In the genomic region with DNA sequence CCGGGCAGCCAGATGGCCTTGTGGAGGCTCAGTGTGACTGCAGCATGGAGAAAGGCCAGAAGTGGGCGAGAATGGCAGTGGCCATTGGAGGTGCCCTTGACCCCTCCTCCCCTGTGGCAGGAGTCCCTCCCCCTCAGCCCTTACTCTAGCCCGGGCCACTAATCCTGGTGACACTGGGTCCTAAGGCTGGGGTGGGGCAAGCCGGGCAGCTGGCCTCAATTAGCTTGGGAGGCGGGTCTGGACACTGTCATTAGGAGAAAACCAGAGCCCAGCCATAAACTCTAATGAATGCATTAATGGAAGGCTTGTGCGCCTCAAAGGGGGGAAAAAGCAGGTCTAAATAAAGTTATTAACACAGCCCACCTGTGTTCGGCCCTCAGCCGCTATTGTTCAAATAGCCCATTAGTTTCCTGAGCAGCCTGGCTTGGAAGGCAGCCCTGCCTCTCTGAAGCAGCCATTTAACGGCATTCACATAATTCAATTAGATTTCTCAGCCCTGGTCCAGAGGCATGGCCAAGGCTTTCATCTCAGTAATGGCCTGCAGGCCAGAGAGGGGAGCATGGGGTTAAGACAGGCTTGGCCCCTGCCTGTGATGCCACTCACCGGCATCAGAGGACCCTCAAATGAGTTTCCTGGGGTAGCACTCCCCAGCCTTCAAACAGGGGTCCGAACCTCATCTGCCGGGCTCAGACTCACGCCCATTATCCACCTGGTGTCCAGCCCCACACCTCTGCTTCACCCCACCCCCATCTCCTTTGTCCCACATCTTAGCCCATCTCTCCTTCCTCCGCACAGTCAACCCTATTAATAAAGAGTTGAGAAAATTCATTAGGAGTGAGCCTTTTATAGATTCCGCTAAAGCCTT, we compare ENCODE assay signal across 12 mouse cellular contexts.
A peak's percentile ranks its signal among the peaks of the same experiment; 100 is the strongest.
DNase-seq lines count a peak whose midpoint lies in the region; ATAC-seq lines count a peak whose summit lies in the region.
"Had no signal": no experiment of that assay in that cellular context is flagged by ENCODE, and none has a peak within 500 bp of the region (broad histone marks: within the 10 kb centered on the region; RNA-seq: fewer than 3 reads in every experiment).

No protein-coding gene starts in this region.

- 0 out of 2 replicates have a peak, but pooled peaks have one; percentile 49 for ATAC-seq in kidney, embryonic 16.5 days (ENCODE audit: low FRiP score, low TSS enrichment)
- ATAC-seq in forebrain, embryonic 14.5 days = peak; percentile 55
- ATAC-seq in midbrain, embryonic 13.5 days = peak; percentile 58; the same call in 1 of the 2 replicates

- no peak overlapping the region for H3K4me2 ChIP-seq in kidney, embryonic 16.5 days (replicated peaks; ENCODE audit: low read depth, low read length)
- no peak overlapping the region for H3K4me2 ChIP-seq in forebrain, embryonic 14.5 days (ENCODE audit: low read length)
- H3K4me2 ChIP-seq in midbrain, embryonic 13.5 days (replicated peaks) = no peak overlapping the region
- H3K4me2 ChIP-seq: heart, embryonic 13.5 days; lung, embryonic 14.5 days had no signal

- H3K27ac ChIP-seq in kidney, embryonic 16.5 days (ENCODE audit: low read length) = no peak overlapping the region
- peak overlapping the region; percentile 21; the same call in 1 of the 2 replicates for H3K27ac ChIP-seq in forebrain, embryonic 14.5 days (ENCODE audit: low read depth, low read length)
- no peak overlapping the region for H3K27ac ChIP-seq in midbrain, embryonic 13.5 days
- H3K27ac ChIP-seq: heart, embryonic 13.5 days had no signal

- WGBS in kidney, embryonic 16.5 days = 27% methylated on average over 15 of the region's 15 CpGs
- WGBS in forebrain, embryonic 14.5 days = 9% methylated on average over 15 of the region's 15 CpGs
- WGBS in midbrain, embryonic 13.5 days = 37% methylated on average over 15 of the region's 15 CpGs

- no peak overlapping the region for H3K4me3 ChIP-seq in kidney, embryonic 16.5 days (ENCODE audit: low read length)
- no peak overlapping the region for H3K4me3 ChIP-seq in forebrain, embryonic 14.5 days (ENCODE audit: low read depth, low read length)
- H3K4me3 ChIP-seq in midbrain, embryonic 13.5 days (replicated peaks) = no peak overlapping the region
- H3K4me3 ChIP-seq: heart, embryonic 13.5 days had no signal

- no peak for DNase-seq in kidney, adult 9 months
- DNase-seq in forebrain, embryonic 14.5 days (ENCODE audit: low spot score) = peak; percentile 64
- DNase-seq in frontal cortex, postnatal 36 days (ENCODE audit: low spot score in 2 of 2) = no peak
- DNase-seq in left cerebral cortex, postnatal 14 days (ENCODE audit: low spot score in 2 of 2) = no peak
- no peak for DNase-seq in spleen, adult 12 weeks (ENCODE audit: low spot score)
- DNase-seq in layer of hippocampus, postnatal 36 days = no peak
- DNase-seq: cerebellum, adult 9-10 months; kidney, adult 8-10 months; lung, embryonic 14.5 days had no signal

- no peak overlapping the region for H3K9ac ChIP-seq in kidney, embryonic 16.5 days (replicated peaks; ENCODE audit: low read length)
- no peak overlapping the region for H3K9ac ChIP-seq in forebrain, embryonic 14.5 days (ENCODE audit: low read length)
- no peak overlapping the region for H3K9ac ChIP-seq in midbrain, embryonic 13.5 days (replicated peaks)
- H3K9ac ChIP-seq: heart, embryonic 13.5 days; lung, embryonic 14.5 days had no signal

- intact Hi-C loops in left cerebral cortex, postnatal 14 days (cut with DNase I) = no loop called here

- H3K27me3 ChIP-seq in kidney, embryonic 16.5 days (ENCODE audit: insufficient read depth, low read length) = peaks cover 29% of the 10 kb centered on the region
- 0 out of 2 replicates have a peak, but pooled peaks cover 10% of the 10 kb centered on the region for H3K27me3 ChIP-seq in forebrain, embryonic 14.5 days (replicated peaks; ENCODE audit: control insufficient read depth, insufficient read depth, low read length)
- H3K27me3 ChIP-seq in midbrain, embryonic 13.5 days = peaks cover 15% of the 10 kb centered on the region; the same call in 1 of the 2 replicates

- H3K4me1 ChIP-seq in kidney, embryonic 16.5 days (ENCODE audit: insufficient read depth, low read length) = no peaks in the 10 kb centered on the region
- H3K4me1 ChIP-seq in forebrain, embryonic 14.5 days (ENCODE audit: control insufficient read depth, insufficient read depth, low read length) = peaks cover 14% of the 10 kb centered on the region
- H3K4me1 ChIP-seq in midbrain, embryonic 13.5 days (replicated peaks) = peaks cover 28% of the 10 kb centered on the region

- no peaks in the 10 kb centered on the region for H3K36me3 ChIP-seq in kidney, embryonic 16.5 days (ENCODE audit: insufficient read depth, low read length)
- H3K36me3 ChIP-seq in forebrain, embryonic 14.5 days (ENCODE audit: control insufficient read depth, insufficient read depth, low read length) = no peaks in the 10 kb centered on the region
- no peaks in the 10 kb centered on the region for H3K36me3 ChIP-seq in midbrain, embryonic 13.5 days
- H3K36me3 ChIP-seq: heart, embryonic 13.5 days had no signal

- H3K9me3 ChIP-seq in kidney, embryonic 16.5 days (ENCODE audit: low read length) = 0 out of 2 replicates have a peak, but pooled peaks cover 9% of the 10 kb centered on the region
- H3K9me3 ChIP-seq in forebrain, embryonic 14.5 days (replicated peaks; ENCODE audit: control insufficient read depth, low read length) = no peaks in the 10 kb centered on the region
- H3K9me3 ChIP-seq in midbrain, embryonic 13.5 days = peaks cover 6% of the 10 kb centered on the region
